Mouse (Mus musculus) midbrain, embryonic 16.5 days (tissue): ENCODE measurements around the gene Eapp. TPM values are rescaled to one million over a fixed set of nuclear protein-coding genes. Genes with fewer than 3 reads are reported as not detected.
A peak's percentile ranks its signal among the peaks of the same experiment; 100 is the strongest.
"Not testable (repeated sequence)": the region's sequence is repeated elsewhere in the genome, so short reads cannot be mapped to it uniquely, and the experiment has no call there.

Experiments
- ATAC-seq: fragments of 200-750 bp; cut with Nextera tagmentation; 2 replicates; pipeline ENCODE4 v1.8.0; 2017; ENCODE audit warnings: moderate TSS enrichment
- H3K27ac ChIP-seq: fragments of 300-500 bp; sonication (generic); 2 replicates; pipeline ENCODE4 v1.5.1; 2014; ENCODE audit warnings: mild to moderate bottlenecking, low read length, mixed read lengths
- H3K27me3 ChIP-seq: fragments of 300-500 bp; sonication (generic); 2 replicates; pipeline ENCODE4 v1.6.1; 2014; ENCODE audit warnings: low read depth, low read length, mixed read lengths; ENCODE audit not compliant: control insufficient read depth, insufficient read depth
- H3K36me3 ChIP-seq: fragments of 300-500 bp; sonication (generic); 2 replicates; pipeline ENCODE4 v1.6.1; 2014; ENCODE audit warnings: mild to moderate bottlenecking, low read length, moderate library complexity, mixed read lengths; ENCODE audit not compliant: control insufficient read depth, insufficient read depth
- H3K4me1 ChIP-seq: fragments of 300-500 bp; sonication (generic); 2 replicates; pipeline ENCODE4 v1.6.1; 2014; ENCODE audit warnings: mild to moderate bottlenecking, low read length, mixed read lengths; ENCODE audit not compliant: control insufficient read depth, insufficient read depth
- H3K4me2 ChIP-seq: fragments of 300-500 bp; sonication (generic); 2 replicates; pipeline ENCODE4 v1.6.1; 2014; ENCODE audit warnings: mild to moderate bottlenecking, low read length, mixed read lengths
- H3K4me3 ChIP-seq: fragments of 300-500 bp; sonication (generic); 2 replicates; pipeline ENCODE4 v1.5.1; 2014; ENCODE audit warnings: low read depth, mild to moderate bottlenecking, low read length, moderate library complexity, mixed read lengths
- H3K9ac ChIP-seq: fragments of 300-500 bp; sonication (generic); 2 replicates; pipeline ENCODE4 v1.6.1; 2014; ENCODE audit warnings: low read depth, low read length, mixed read lengths
- H3K9me3 ChIP-seq: fragments of 300-500 bp; sonication (generic); replicated peaks from 2 replicates; pipeline ENCODE4 v1.6.1; 2014; ENCODE audit warnings: mild to moderate bottlenecking, low read length, mixed read lengths; ENCODE audit not compliant: control insufficient read depth, poor library complexity, severe bottlenecking
- WGBS: fragments of 180-500 bp; shearing (Covaris S2); extraction: QIAGEN DNeasy Blood & Tissue Kit; methylation state at CpG from one replicate; pipeline ENCODE4 v1.1.7; 2014; 5-methylcytosine and 5-hydroxymethylcytosine counted together
- polyA plus RNA-seq: library from polyadenylated mRNA; unstranded; fragments of >200 nt; fragmentation: Nextera tagmentation; extraction: Ambion mirVana; gene quantifications from 2 replicates; pipeline ENCODE4 v1.2.1, GENCODE M21; 2015

Gene Eapp
- 82.1 and 84.0 TPM in 2 replicates for polyA plus RNA-seq

DNA sequence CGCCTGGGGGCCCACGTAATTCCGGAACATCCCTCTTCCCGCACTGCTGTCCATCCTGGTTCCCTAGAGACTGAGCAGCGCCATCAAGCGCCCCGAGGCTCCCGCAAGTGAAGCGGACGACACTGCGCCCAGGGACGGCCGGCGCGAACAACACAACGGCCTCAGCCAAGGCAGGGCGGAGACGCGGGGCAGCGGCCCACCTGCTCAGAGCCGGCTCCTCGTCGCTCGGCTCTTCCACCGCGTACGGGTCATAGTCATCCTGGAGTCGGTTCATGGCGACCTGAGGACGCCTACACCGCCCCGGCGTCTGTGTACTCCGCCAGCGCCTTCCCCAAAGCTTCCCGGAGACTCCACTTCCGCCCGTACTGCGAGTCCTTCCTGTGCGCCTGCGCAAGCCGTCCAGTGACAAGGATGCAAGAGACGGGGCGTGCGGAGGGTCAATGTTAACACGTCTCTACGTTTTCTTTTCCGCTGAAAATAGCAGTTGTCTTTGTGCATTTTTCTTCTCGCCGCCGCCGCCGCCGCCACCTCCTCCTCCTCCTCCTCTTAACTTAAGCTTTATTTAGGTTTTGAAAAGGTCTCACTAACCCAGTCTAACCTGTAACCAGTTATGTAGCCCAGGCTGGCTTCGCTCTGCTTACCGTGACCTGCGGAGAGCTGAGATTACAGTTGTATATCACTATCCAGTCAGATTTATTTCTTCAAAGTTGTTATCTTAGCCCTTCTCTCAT lies at the start of gene Eapp:
Eapp (minus strand) TSS at position 387 of the 731 bp plus-strand sequence.
- WGBS, result under 1% methylated on average over 57 of the region's 57 CpGs
- H3K27ac ChIP-seq, result peak within 1 kb of the TSS; percentile 98
- peak; percentile 94 for ATAC-seq
- H3K4me3 ChIP-seq, result peak within 1 kb of the TSS; percentile 79
- no peaks in the 10 kb centered on the region for H3K27me3 ChIP-seq
- H3K9ac ChIP-seq, result peak within 1 kb of the TSS; percentile 95
- H3K4me2 ChIP-seq, result peak within 1 kb of the TSS; percentile 66
- peaks cover 17% of the 10 kb centered on the region for H3K4me1 ChIP-seq
- no peaks in the 10 kb centered on the region for H3K9me3 ChIP-seq
- H3K36me3 ChIP-seq, result 0 out of 2 replicates have a peak, but pooled peaks cover 2% of the 10 kb centered on the region

DNA sequence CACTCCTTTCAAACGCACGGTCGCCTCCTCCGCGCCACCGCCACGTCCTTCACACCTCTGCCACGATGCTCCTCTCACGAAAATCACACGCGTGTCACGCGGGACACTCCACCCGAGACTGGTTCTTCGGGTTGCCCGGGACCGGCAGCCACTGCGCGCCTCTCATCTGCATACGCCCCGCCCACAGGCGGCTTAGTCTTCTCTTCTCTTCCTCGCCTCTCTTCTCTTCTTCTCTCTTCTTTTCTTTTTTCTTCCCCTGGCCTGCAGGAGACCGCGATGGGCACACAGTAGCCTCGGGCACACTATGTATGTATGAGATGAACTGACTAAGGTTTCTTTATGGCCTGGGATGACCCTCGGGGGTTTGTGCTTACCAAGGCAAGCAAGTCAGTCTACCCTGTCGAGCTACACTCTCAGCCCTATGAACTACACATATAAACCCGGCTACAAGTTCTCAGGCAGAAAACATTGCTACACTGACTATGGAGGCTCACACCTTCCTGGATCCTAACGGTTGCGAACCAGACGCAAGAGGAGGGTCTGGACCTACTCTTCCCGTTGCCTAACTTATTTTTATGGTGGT lies 43.1 kb upstream of the Eapp start:
- not testable (repeated sequence) for H3K4me3 ChIP-seq, H3K36me3 ChIP-seq, H3K9me3 ChIP-seq, H3K27ac ChIP-seq, H3K4me1 ChIP-seq, H3K9ac ChIP-seq, H3K27me3 ChIP-seq
- peak; percentile 68 for ATAC-seq
- WGBS, result no CpG with 5 or more reads among the region's 33 CpGs
- H3K4me2 ChIP-seq, result peak overlapping the region; percentile 31; the same call in 1 of the 2 replicates

DNA sequence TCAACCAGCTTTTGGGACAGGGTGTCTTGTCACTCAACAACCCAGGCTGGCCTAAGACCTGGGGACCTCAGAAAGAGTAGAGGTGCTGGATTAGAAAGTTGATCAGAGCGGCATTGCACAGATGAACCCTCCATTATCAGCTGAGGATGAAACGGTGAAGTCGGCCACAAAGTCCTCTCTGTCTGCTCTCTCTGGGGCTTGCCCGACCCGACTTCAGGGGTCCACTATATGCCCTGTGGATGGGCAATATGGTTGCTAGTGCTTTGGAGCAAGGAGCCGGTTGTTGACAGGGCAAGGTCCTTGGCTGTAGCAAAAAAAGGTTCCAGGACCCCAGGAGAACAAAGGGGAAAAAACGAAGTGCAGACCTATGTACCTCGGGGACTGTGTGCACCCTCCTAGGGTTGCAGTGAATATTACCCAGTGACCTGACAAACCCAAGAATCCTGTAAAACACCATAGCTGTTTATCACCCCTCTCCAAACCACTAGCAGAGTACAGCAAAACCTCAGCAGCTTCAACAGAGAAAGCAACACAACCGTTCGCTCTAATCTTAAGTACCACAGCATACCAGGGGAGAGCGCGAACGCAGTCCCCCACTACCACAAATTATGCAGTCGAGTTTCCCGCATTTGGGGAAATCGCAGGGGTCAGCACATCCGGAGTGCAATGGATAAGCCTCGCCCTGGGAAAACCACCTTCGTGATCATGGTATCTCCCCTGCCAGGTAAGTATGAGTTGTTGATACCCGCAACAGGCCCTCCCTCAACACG lies 42.4 kb upstream of the Eapp start:
- not testable (repeated sequence) for H3K4me2 ChIP-seq, H3K36me3 ChIP-seq, H3K4me3 ChIP-seq, H3K4me1 ChIP-seq, H3K27me3 ChIP-seq, H3K9me3 ChIP-seq, H3K27ac ChIP-seq, H3K9ac ChIP-seq
- WGBS, result no CpG with 5 or more reads among the region's 21 CpGs
- ATAC-seq, result peak; percentile 88

DNA sequence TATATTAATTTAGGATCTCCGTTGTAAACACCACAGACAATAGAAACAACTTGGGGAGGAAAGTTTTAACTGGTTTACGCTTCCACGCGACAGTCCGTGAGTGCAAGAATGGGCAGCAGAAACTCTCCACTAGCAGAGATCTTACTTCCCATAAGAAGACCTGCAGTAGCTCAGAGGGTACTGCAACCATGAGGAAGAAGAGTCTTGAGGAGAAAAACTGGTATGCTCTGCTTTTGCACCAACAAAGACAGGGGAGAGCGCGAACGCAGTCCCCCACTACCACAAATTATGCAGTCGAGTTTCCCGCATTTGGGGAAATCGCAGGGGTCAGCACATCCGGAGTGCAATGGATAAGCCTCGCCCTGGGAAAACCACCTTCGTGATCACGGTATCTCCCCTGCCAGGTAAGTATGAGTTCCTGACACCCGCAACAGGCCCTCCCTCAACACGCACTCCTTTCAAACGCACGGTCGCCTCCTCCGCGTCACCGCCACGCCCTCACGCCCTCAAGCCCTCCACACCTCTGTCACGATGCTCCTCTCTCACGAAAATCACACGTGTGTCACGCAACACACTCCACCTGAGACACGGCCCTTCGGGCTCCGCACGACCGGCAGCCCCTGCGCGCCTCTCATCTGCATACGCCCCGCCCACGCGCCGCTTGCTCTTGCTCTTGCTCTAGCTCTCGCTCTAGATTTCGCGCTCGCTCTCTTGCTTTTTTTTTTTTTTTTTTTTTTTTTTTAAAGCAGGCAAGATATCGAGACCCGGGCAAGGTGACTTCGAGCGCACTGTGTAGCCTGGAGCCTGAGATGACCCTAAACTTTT lies 38.8 kb upstream of the Eapp start:
- peak; percentile 52 for ATAC-seq
- 0% methylated on average over 6 of the region's 49 CpGs for WGBS
- not testable (repeated sequence) for H3K4me3 ChIP-seq, H3K4me2 ChIP-seq, H3K36me3 ChIP-seq, H3K9me3 ChIP-seq, H3K9ac ChIP-seq, H3K27me3 ChIP-seq, H3K4me1 ChIP-seq, H3K27ac ChIP-seq

DNA sequence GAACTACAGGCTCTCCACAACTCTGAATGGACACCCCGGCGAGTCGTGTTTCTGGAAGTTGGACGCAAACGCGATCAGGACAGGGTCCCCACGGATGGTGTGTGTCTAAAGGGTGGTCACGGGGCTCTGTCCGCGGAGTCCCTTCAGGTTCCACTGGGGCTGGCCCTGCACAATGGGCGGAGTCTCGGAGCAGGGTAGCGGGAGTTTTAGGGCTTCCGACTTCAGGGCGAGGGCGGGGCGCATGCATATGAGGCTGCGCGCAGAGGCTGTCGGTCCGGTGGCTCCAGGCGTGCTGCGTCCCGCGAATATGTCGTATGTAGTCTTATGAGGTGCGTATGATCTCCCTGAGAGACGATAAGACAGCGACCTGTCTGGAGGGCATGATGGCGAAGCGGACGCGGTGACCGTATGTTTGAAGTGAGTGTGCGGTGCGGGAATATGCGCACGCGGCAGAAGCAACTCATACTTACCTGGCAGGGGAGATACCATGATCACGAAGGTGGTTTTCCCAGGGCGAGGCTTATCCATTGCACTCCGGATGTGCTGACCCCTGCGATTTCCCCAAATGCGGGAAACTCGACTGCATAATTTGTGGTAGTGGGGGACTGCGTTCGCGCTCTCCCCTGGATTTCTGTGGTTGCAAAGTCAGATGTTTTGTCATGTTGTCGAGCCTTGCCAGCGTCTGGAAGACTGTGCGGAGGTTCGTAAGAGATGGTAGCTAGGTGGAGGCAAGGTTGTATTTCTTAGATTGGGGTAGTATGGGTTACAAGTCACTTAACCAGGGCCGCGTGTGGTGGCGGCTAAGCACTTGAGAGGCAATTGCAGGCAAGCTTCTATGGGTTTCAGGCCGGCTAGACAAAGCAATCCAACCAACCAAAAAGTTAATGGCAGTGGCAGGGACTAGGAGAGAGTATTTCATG lies 33.7 kb upstream of the Eapp start:
- not testable (repeated sequence) for H3K36me3 ChIP-seq, H3K4me3 ChIP-seq, H3K27ac ChIP-seq, H3K9me3 ChIP-seq, H3K4me1 ChIP-seq, H3K9ac ChIP-seq, H3K4me2 ChIP-seq, H3K27me3 ChIP-seq
- no CpG with 5 or more reads among the region's 56 CpGs for WGBS
- peak; percentile 92 for ATAC-seq

DNA sequence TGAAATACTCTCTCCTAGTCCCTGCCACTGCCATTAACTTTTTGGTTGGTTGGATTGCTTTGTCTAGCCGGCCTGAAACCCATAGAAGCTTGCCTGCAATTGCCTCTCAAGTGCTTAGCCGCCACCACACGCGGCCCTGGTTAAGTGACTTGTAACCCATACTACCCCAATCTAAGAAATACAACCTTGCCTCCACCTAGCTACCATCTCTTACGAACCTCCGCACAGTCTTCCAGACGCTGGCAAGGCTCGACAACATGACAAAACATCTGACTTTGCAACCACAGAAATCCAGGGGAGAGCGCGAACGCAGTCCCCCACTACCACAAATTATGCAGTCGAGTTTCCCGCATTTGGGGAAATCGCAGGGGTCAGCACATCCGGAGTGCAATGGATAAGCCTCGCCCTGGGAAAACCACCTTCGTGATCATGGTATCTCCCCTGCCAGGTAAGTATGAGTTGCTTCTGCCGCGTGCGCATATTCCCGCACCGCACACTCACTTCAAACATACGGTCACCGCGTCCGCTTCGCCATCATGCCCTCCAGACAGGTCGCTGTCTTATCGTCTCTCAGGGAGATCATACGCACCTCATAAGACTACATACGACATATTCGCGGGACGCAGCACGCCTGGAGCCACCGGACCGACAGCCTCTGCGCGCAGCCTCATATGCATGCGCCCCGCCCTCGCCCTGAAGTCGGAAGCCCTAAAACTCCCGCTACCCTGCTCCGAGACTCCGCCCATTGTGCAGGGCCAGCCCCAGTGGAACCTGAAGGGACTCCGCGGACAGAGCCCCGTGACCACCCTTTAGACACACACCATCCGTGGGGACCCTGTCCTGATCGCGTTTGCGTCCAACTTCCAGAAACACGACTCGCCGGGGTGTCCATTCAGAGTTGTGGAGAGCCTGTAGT lies 23.4 kb upstream of the Eapp start:
- not testable (repeated sequence) for H3K27ac ChIP-seq, H3K4me2 ChIP-seq, H3K4me3 ChIP-seq, H3K36me3 ChIP-seq, H3K4me1 ChIP-seq, H3K9ac ChIP-seq, H3K27me3 ChIP-seq, H3K9me3 ChIP-seq
- peak; percentile 93 for ATAC-seq
- WGBS, result no CpG with 5 or more reads among the region's 56 CpGs

DNA sequence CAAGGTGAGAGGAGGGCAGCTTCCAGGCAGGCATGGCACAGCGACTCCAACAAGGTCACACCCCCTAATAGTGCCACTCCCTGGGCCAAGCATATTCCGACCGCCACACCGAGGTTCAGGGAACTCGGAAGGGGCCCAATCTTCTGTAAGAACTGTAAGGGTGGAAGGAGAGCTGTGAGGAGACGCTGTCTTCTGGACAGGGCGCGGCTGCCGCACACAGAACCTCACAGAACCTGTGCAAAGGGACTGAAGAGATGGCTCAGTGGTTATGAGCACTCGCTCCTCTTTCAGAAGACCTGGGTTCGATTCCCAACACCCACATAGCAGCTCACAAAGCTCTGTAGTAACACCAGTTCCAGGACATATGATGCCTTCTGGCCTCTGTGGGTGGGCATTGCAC lies 21.8 kb upstream of the Eapp start:
- ATAC-seq, result not testable (repeated sequence)

More for the DNA sequence above, 21.8 kb upstream of the Eapp start:
- not testable (repeated sequence) for H3K4me1 ChIP-seq, H3K9ac ChIP-seq, H3K27me3 ChIP-seq, H3K4me3 ChIP-seq, H3K4me2 ChIP-seq, H3K9me3 ChIP-seq, H3K27ac ChIP-seq, H3K36me3 ChIP-seq
- 87% methylated on average over 4 of the region's 11 CpGs for whole genome bisulfite sequencing
